Mouse (Mus musculus) limb, embryonic 11.5 days (tissue): ENCODE data around the gene Tmem59. TPM values are rescaled to one million over a fixed set of nuclear protein-coding genes. Genes with fewer than 3 reads are reported as not detected.

Experiments
- ATAC-seq: fragments of 200-750 bp; cut with Nextera tagmentation; 2 replicates; pipeline ENCODE4 v1.8.0; 2017; ENCODE audit warnings: low read depth; ENCODE audit not compliant: insufficient number of reproducible peaks, low FRiP score, low TSS enrichment
- DNase-seq: peaks from one replicate; pipeline ENCODE4 v3.0.0-alpha.2; 2015; ENCODE audit warnings: low spot score
- H3K27ac ChIP-seq: fragments of 300-500 bp; sonication (generic); replicated peaks from 2 replicates; pipeline ENCODE4 v1.5.1; 2014; ENCODE audit warnings: low read depth, mild to moderate bottlenecking, low read length
- H3K27me3 ChIP-seq: fragments of 300-500 bp; sonication (generic); 2 replicates; pipeline ENCODE4 v1.6.1; 2014; ENCODE audit warnings: mild to moderate bottlenecking, low read length, mixed read lengths; ENCODE audit not compliant: control insufficient read depth, insufficient read depth
- H3K36me3 ChIP-seq: fragments of 300-500 bp; sonication (generic); 2 replicates; pipeline ENCODE4 v1.6.1; 2014; ENCODE audit warnings: mild to moderate bottlenecking, low read length, moderate library complexity, mixed read lengths; ENCODE audit not compliant: control insufficient read depth, insufficient read depth
- H3K4me1 ChIP-seq: fragments of 300-500 bp; sonication (generic); 2 replicates; pipeline ENCODE4 v1.6.1; 2014; ENCODE audit warnings: low read length, mixed read lengths; ENCODE audit not compliant: control insufficient read depth, insufficient read depth
- H3K4me2 ChIP-seq: fragments of 300-500 bp; sonication (generic); 2 replicates; pipeline ENCODE4 v1.6.1; 2014; ENCODE audit warnings: low read depth, mild to moderate bottlenecking, moderate library complexity; ENCODE audit not compliant: severe bottlenecking
- H3K4me3 ChIP-seq: fragments of 300-500 bp; sonication (generic); 2 replicates; pipeline ENCODE4 v1.5.1; 2014; ENCODE audit warnings: low read depth, low read length
- H3K9ac ChIP-seq: fragments of 300-500 bp; sonication (generic); 2 replicates; pipeline ENCODE4 v1.6.1; 2014; ENCODE audit warnings: mild to moderate bottlenecking, low read length
- H3K9me3 ChIP-seq: fragments of 300-500 bp; sonication (generic); 2 replicates; pipeline ENCODE4 v1.6.1; 2016; ENCODE audit warnings: low read length; ENCODE audit not compliant: control insufficient read depth
- WGBS: fragments of 180-500 bp; shearing (Covaris S2); extraction: QIAGEN DNeasy Blood & Tissue Kit; methylation state at CpG from one replicate; pipeline ENCODE4 v1.1.7; 2014; 5-methylcytosine and 5-hydroxymethylcytosine counted together
- polyA plus RNA-seq: library from polyadenylated mRNA; unstranded; fragments of >200 nt; fragmentation: Nextera tagmentation; extraction: Ambion mirVana; gene quantifications from 2 replicates; pipeline ENCODE4 v1.2.1, GENCODE M21; 2014

Gene Tmem59
- polyA plus RNA-seq, 1 experiment from 2014 or later = 295 TPM

DNA sequence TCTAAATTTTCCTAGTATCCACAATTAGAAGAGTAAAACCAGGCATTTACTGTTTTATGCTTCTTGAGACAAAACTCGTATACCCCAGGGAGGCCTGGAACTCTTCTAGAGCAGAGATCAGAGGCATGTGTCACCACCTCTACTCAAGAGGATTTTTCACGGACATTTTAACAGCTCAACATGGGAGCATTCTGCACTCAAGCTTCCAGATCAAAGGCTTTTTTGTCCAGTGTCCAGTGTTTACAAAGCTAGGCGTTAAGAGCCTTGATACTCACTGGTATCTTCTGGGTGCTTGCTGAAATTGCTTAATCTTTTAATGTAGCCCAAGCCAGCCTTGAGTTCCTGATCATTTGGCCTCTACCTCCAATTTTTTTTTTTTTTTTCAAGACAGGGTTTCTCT, 54.0 kb downstream of the Tmem59 start:
- WGBS = 40% methylated on average over 3 of the region's 3 CpGs
- ATAC-seq = no peak

DNA sequence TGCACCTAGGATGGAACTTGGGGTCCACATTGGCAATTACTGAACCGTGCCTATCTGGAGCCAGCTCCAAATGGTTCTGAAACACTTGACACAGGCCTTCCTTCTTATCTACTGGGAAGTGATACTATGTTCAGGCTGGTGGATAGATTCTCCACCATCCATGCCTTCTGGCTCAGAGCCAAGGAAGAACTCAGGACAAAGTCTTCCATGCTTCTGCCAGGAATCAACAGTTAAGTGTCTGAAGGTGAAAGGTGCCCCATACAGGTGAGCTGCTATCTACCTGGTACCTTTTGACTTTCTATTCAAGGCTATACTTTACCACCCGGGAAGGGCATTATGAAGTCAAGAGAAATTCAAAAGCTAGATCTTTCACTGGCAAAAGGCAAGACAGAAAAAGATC, 60.1 kb downstream of the Tmem59 start:
- Histone ChIP-seq H3K4me3 (no peak overlapping the region), H3K9ac (no peak overlapping the region), H3K27ac (no peak overlapping the region), H3K36me3 (peaks cover 15% of the 10 kb centered on the region), H3K4me1 (no peaks in the 10 kb centered on the region), H3K4me2 (no peak overlapping the region), H3K27me3 (no peaks in the 10 kb centered on the region), H3K9me3 (no peaks in the 10 kb centered on the region)
- no peak for DNase-seq
- 91% methylated on average over 2 of the region's 2 CpGs for WGBS
- ATAC-seq = no peak

More for the DNA sequence above, 54.0 kb downstream of the Tmem59 start:
- no peak overlapping the region for H3K4me3 ChIP-seq
- no peak overlapping the region for H3K27ac ChIP-seq
- peaks cover 9% of the 10 kb centered on the region; the same call in 1 of the 2 replicates for H3K36me3 ChIP-seq
- H3K9me3 ChIP-seq = no peaks in the 10 kb centered on the region
- no peaks in the 10 kb centered on the region for H3K27me3 ChIP-seq
- DNase-seq = no peak
- H3K4me1 ChIP-seq = no peaks in the 10 kb centered on the region
- no peak overlapping the region for H3K4me2 ChIP-seq
- no peak overlapping the region for H3K9ac ChIP-seq

DNA sequence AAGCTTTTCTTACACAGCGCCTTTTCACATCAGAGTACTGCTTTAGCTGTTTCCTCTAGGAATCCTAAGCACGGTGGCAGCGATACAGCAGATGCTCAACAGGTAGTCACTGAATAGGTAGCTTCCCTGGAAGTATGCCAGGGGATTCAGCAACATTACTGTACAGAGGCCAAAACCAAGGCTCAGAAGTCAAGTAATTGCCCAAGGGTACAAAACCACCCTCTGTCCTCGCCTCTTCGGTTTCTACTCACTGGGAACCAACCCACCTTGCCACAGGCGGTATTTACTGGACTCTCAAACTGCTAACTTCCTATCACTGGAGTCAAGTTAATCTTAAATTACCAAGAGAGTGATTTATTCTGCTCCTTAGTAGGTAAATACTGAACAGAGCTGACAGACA, 62.0 kb downstream of the Tmem59 start:
- Histone ChIP-seq H3K36me3 (peaks cover 12% of the 10 kb centered on the region), H3K27me3 (no peaks in the 10 kb centered on the region), H3K4me3 (no peak overlapping the region), H3K27ac (no peak overlapping the region), H3K4me2 (no peak overlapping the region), H3K4me1 (no peaks in the 10 kb centered on the region), H3K9ac (no peak overlapping the region), H3K9me3 (no peaks in the 10 kb centered on the region)
- ATAC-seq = no peak
- WGBS = 95% methylated on average over 6 of the region's 6 CpGs
- no peak for DNase-seq

DNA sequence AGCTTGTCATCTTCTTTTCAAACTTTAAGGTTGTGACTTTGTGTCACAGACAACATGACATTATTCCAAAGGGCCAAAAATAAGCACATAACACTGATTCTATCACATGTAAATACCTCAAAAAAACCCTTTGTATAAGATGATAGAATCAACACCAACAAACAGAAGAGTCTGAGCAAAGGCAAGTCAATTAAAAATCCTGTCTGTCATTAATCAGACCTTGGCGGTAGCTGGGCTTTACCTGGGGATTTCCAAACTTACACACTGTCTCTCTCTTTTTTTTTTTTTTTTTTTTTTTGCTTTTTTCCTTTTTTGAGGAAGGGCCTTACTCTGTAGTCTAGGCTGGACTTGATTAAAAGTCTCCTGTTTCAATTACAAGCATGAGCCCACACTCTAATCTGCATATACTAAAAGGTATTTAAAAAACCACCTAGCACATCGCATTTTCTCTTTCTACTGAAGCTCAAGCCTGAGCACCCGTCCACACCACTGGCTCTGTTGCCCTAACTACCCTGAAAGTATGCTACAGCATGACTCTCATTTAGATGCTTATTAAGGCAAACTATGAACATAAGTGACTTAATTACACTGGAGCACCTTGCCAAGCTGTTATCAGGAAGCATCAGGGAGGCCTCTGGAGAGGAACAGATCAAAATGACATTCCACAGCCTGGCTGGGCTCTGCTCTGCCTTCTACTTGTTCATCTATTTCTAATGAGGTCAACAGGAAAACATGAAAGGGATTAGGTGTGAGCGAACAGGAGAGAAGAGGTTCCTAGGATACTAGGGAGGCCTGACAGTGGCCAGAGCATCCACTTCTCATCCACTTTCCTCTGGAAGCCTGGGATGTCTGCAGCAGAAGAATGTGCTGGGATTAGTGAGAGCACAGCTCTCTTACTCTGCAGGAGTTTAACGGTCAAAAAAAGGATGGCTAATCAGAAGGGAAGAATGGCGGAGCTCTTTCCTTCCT, 65.5 kb downstream of the Tmem59 start:
- no peaks in the 10 kb centered on the region for H3K9me3 ChIP-seq
- H3K27ac ChIP-seq = no peak overlapping the region
- peaks cover 12% of the 10 kb centered on the region for H3K36me3 ChIP-seq
- ATAC-seq (no peak), DNase-seq (no peak)
- H3K27me3 ChIP-seq = no peaks in the 10 kb centered on the region
- H3K4me2 ChIP-seq = no peak overlapping the region
- 80% methylated on average over 6 of the region's 6 CpGs for WGBS
- no peak overlapping the region for H3K4me3 ChIP-seq
- H3K4me1 ChIP-seq = no peaks in the 10 kb centered on the region
- no peak overlapping the region for H3K9ac ChIP-seq

DNA sequence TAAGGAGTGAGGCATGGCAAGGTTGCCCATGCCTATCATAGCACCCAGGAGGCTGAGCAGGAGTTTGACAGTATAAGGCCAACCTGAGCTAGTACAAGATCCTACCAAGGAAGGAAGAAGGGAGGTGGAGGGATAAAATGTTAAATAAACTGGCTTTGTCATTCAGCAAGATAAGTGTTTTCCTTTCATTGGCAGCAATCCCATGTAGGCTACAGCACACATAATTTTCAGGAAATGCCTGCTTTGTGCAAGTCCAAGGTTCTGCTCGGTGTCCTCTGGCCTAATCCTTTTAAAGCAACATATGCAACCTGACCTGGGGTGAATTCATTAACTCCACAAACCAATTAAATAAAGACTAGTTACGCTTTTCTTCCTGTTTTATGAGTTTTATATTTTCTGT, 67.2 kb downstream of the Tmem59 start:
- ATAC-seq = no peak
- DNase-seq = no peak
- Histone ChIP-seq H3K9ac (no peak overlapping the region), H3K4me2 (no peak overlapping the region), H3K4me3 (no peak overlapping the region), H3K4me1 (peaks cover 3% of the 10 kb centered on the region; the same call in 1 of the 2 replicates), H3K27ac (no peak overlapping the region), H3K36me3 (peaks cover 2% of the 10 kb centered on the region; the same call in 1 of the 2 replicates), H3K9me3 (no peaks in the 10 kb centered on the region), H3K27me3 (no peaks in the 10 kb centered on the region)
- 52% methylated on average over 2 of the region's 2 CpGs for WGBS

DNA sequence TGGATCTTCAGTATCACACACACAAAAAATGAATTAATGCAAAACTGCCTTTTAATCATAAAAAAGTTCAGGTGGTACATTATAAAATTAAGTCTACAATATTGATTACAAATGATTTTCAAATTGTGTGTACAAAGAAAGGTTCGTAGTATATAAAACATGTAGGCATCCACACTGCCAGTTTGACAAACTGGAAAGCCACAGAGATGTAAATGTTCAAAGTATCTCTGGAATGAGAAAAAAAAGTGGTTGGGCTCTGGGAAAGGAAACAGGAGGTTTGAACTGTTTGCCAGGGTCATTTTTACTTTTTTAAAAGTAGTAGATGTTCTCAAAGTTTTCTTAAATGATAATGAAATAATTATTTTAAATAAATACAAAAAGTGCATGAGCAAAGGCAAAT, 67.8 kb downstream of the Tmem59 start:
- H3K9me3 ChIP-seq = no peaks in the 10 kb centered on the region
- no peak for ATAC-seq
- H3K9ac ChIP-seq = no peak overlapping the region
- no peak overlapping the region for H3K4me2 ChIP-seq
- no peak overlapping the region for H3K27ac ChIP-seq
- no peak overlapping the region for H3K4me3 ChIP-seq
- peaks cover 3% of the 10 kb centered on the region; the same call in 1 of the 2 replicates for H3K4me1 ChIP-seq
- H3K36me3 ChIP-seq = peaks cover 2% of the 10 kb centered on the region; the same call in 1 of the 2 replicates
- H3K27me3 ChIP-seq = no peaks in the 10 kb centered on the region
- 79% methylated on average over 1 of the region's 1 CpGs for WGBS
- DNase-seq = no peak

DNA sequence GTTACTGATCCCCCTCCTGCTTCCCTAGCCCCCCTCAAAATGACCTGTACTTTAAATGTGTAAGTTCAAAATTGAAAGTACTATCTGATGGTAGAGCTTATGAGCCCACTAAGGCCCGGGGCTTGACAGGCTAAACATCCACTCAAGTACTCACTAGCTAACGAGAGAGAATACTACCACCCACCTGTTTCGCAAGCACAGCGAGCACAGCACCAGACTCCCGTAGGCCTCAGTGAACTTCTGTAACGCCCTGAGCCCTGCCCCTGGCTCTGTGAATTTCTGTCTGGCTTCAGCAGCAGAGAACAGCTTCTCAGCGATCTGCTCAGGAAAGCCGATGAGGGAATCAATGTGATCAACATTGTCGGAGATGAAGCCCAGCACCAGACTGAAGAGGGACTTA, 68.9 kb downstream of the Tmem59 start:
- Histone ChIP-seq H3K4me2 (no peak overlapping the region), H3K27me3 (no peaks in the 10 kb centered on the region), H3K9me3 (no peaks in the 10 kb centered on the region), H3K4me3 (no peak overlapping the region), H3K4me1 (peaks cover 3% of the 10 kb centered on the region; the same call in 1 of the 2 replicates), H3K9ac (no peak overlapping the region), H3K27ac (no peak overlapping the region), H3K36me3 (no peaks in the 10 kb centered on the region; the same call in 1 of the 2 replicates)
- 80% methylated on average over 9 of the region's 9 CpGs for WGBS
- DNase-seq (no peak), ATAC-seq (no peak)

DNA sequence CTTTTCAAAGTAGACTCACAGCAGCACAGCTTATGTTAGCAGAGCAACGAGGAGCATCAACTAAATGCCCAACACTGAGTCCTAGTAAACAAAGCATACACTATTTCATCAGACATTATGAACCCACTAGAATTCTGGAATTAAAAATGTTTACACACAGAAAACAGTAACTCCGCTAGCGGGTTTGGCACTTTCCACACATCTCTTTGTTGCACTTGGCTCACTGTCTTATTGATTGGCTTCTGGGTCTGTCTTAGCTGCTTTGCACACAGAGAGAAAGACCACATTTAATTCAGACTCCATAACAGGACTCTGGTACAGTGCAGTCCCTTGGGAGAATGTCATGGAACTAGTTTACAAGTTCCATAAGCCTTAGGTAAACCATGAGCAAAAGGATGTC, 69.9 kb downstream of the Tmem59 start:
- WGBS = 92% methylated on average over 3 of the region's 3 CpGs
- H3K4me1 ChIP-seq = peaks cover 3% of the 10 kb centered on the region; the same call in 1 of the 2 replicates
- H3K4me3 ChIP-seq = no peak overlapping the region
- no peak overlapping the region for H3K27ac ChIP-seq
- ATAC-seq (no peak), DNase-seq (no peak)
- H3K9me3 ChIP-seq = no peaks in the 10 kb centered on the region
- no peak overlapping the region for H3K4me2 ChIP-seq
- H3K9ac ChIP-seq = no peak overlapping the region
- H3K27me3 ChIP-seq = no peaks in the 10 kb centered on the region
- H3K36me3 ChIP-seq = no peaks in the 10 kb centered on the region
